Mouse (Mus musculus): ENCODE measurements at regions not wholly inside any gene's neighbourhood (a gene's known extent, or its start where the extent isn't known, plus 50 kb on each side); places are given as distances from the start of the nearest gene placed in this dataset.

DNA sequence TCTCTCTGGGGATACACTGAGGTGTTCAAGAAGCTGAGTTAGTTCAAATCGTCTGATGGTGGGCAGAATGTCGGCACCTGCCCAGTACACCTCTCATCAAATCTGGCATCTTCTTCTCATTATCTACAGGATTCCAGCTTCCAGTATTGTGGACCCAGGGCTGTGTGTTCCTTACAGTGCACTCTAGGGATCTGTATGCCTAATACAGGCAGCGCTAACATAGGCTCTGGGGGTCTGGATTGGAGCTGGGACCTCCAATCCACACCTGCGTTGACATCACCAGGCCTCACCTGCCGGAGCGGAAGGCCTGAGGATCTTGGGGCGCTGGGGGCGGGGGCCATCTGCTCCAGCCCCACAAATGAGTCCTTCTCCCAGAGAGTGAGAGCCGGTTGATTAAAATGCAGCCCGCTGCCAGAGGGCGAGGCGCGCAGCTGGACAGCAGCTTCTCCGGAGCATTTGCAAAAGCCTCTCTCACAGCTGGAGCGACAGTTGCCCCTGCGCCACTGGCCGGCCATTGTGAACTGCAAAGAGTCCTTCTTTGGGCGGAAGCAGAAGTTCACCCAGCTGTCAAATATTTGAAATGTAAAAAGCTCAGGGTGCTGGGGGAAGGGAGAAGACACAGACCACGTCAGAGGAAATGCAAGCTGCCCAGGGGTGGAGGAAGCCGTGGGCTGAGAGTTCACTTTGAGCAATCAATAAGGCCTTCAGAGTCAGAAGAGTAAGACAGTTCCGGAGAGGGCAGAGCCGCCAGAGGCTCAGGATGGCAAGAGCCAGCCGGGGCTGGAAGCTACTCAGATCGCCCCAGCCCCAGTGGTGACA, 347.0 kb downstream of the Rnf144a start:
- DNase-seq (ENCODE audit: low spot score) (peak; percentile 49), ATAC-seq (peak; percentile 66)
- Histone ChIP-seq H3K9me3 (ENCODE audit: low read length) (no peaks in the 10 kb centered on the region), H3K4me3 (ENCODE audit: low read depth, low read length) (no peak overlapping the region), H3K4me2 (replicated peaks; ENCODE audit: low read depth, low read length) (peak overlapping the region; percentile 40), H3K36me3 (ENCODE audit: insufficient read depth, low read length) (no peaks in the 10 kb centered on the region), H3K4me1 (ENCODE audit: insufficient read depth, low read depth, low read length) (peaks cover 5% of the 10 kb centered on the region; the same call in 1 of the 2 replicates), H3K27ac (ENCODE audit: low read length) (no peak overlapping the region), H3K9ac (replicated peaks; ENCODE audit: low read depth) (no peak overlapping the region), H3K27me3 (replicated peaks; ENCODE audit: insufficient read depth, low read length) (no peaks in the 10 kb centered on the region)
- TF ChIP-seq EP300 (IDR thresholded peaks at IDR 0.05) (no peak), CTCF (IDR thresholded peaks at IDR 0.05) (0 out of 2 replicates have a peak, but pooled peaks have one; percentile 3)
- 9% methylated on average over 24 of the region's 24 CpGs for WGBS

DNA sequence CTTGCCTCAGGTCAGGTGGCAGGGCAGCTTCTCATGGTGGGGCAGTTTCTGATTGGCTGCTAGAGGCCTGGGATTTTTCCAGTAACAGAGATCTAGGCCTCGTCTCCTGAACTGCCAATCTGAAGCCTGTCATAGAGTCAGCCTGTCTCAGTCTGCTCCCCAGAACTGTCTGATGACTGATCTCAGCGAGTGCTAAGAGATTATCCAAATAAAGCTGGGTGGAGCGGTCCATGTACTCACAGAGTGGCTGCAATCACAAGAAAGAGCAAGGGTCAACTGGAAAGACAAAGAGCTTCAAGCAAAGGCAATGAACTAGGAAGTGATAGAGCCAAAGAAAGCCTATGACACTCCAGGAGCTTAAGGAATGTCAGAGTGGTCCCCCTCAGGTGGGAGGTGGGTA, 354.7 kb downstream of the Rnf144a start:
- no peak overlapping the region for H3K4me2 ChIP-seq (replicated peaks; ENCODE audit: low read depth, low read length)
- H3K9me3 ChIP-seq (ENCODE audit: low read length): no peaks in the 10 kb centered on the region
- no peak for DNase-seq (ENCODE audit: low spot score)
- H3K4me3 ChIP-seq (ENCODE audit: low read depth, low read length): no peak overlapping the region
- no peaks in the 10 kb centered on the region for H3K36me3 ChIP-seq (ENCODE audit: insufficient read depth, low read length)
- H3K27ac ChIP-seq (ENCODE audit: low read length): no peak overlapping the region
- H3K27me3 ChIP-seq (replicated peaks; ENCODE audit: insufficient read depth, low read length): no peaks in the 10 kb centered on the region
- TF ChIP-seq CTCF (IDR thresholded peaks at IDR 0.05) (no peak), EP300 (IDR thresholded peaks at IDR 0.05) (no peak)
- no peak overlapping the region for H3K9ac ChIP-seq (replicated peaks; ENCODE audit: low read depth)
- H3K4me1 ChIP-seq (ENCODE audit: insufficient read depth, low read depth, low read length): no peaks in the 10 kb centered on the region
- 26% methylated on average over 3 of the region's 3 CpGs for WGBS
- ATAC-seq: no peak

DNA sequence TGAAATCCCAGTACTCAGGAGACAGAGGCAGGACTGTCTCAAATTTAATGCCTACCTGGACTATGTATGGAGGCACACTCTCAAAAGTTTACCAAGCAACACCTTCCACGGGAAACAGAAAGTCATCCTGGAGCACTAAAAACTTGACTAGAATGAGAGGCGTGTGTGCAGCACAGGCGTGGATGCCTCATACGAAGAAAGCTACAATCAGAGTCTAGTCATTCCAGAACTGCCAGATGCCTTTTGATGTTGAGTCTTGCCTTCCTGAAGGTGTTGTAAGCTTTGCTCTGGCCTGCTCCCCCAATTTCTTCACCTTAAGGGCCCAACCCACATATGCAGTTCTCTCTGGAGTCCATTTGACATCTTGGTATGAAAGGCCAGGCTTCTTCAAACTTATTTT, 356.0 kb downstream of the Rnf144a start:
- Histone ChIP-seq H3K36me3 (ENCODE audit: insufficient read depth, low read length) (no peaks in the 10 kb centered on the region), H3K4me1 (ENCODE audit: insufficient read depth, low read depth, low read length) (no peaks in the 10 kb centered on the region), H3K4me2 (replicated peaks; ENCODE audit: low read depth, low read length) (no peak overlapping the region), H3K9ac (replicated peaks; ENCODE audit: low read depth) (no peak overlapping the region), H3K27ac (ENCODE audit: low read length) (no peak overlapping the region), H3K27me3 (replicated peaks; ENCODE audit: insufficient read depth, low read length) (no peaks in the 10 kb centered on the region), H3K9me3 (ENCODE audit: low read length) (no peaks in the 10 kb centered on the region), H3K4me3 (ENCODE audit: low read depth, low read length) (no peak overlapping the region)
- DNase-seq (ENCODE audit: low spot score): no peak
- TF ChIP-seq CTCF (IDR thresholded peaks at IDR 0.05) (no peak), EP300 (IDR thresholded peaks at IDR 0.05) (no peak)
- no peak for ATAC-seq
- WGBS: 90% methylated on average over 4 of the region's 4 CpGs

DNA sequence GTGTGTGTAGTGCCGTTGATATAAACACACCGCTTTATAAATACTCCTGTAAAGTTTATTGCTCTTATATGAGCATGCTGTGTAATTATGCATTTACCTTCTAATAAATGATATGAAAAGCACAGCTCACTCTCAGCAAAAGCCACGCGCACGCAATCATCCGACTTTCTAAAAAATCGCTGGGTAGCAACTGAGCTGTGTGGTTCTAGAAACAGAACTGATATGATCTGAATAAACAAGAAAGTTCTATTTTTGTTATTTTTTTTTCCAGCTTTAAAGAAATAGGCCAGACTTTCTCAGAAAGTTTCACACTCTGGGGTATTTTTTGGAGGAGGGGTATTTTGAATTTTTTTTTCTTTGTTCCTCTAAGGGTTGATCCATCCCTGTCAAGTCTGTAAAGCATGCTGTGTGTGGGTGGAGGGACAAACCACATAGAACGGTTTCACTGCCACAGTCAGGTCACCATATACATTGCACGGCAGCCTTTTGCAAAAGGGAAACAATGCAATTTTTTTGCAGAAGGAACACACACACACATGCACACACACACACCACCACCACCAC, 357.5 kb downstream of the Rnf144a start:
- H3K9me3 ChIP-seq (ENCODE audit: low read length): no peaks in the 10 kb centered on the region
- no peak overlapping the region for H3K27ac ChIP-seq (ENCODE audit: low read length)
- no peaks in the 10 kb centered on the region for H3K4me1 ChIP-seq (ENCODE audit: insufficient read depth, low read depth, low read length)
- no peak overlapping the region for H3K4me3 ChIP-seq (ENCODE audit: low read depth, low read length)
- WGBS: 79% methylated on average over 9 of the region's 9 CpGs
- no peaks in the 10 kb centered on the region for H3K36me3 ChIP-seq (ENCODE audit: insufficient read depth, low read length)
- H3K9ac ChIP-seq (replicated peaks; ENCODE audit: low read depth): no peak overlapping the region
- no peaks in the 10 kb centered on the region for H3K27me3 ChIP-seq (replicated peaks; ENCODE audit: insufficient read depth, low read length)
- no peak for TF ChIP-seq CTCF (IDR thresholded peaks at IDR 0.05)
- TF ChIP-seq EP300 (IDR thresholded peaks at IDR 0.05): no peak
- ATAC-seq (no peak), DNase-seq (ENCODE audit: low spot score) (no peak)
- no peak overlapping the region for H3K4me2 ChIP-seq (replicated peaks; ENCODE audit: low read depth, low read length)

DNA sequence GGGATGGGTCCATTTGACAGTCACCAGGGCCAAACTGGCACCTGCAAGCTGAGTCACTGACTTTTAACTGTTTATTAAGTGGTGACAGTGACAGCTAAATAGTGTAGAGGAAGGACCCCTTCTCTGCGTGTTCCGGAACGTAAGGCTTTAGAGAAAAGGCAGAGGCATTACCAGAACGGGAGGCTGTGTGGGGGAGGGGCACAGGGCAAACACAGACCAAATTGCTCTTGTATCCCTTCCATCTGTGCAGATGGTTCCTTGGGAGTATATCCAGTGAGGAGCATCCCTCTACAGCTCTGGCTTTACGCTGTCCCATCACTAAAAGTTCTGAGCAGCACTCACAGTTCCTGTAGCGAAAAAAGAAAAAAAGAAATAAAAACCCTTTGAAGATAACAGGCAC, 368.1 kb downstream of the Rnf144a start:
- no peak overlapping the region for H3K27ac ChIP-seq (ENCODE audit: low read length)
- H3K4me2 ChIP-seq (replicated peaks; ENCODE audit: low read depth, low read length): no peak overlapping the region
- no peak for DNase-seq (ENCODE audit: low spot score)
- no peak overlapping the region for H3K9ac ChIP-seq (replicated peaks; ENCODE audit: low read depth)
- no peak for ATAC-seq
- no peaks in the 10 kb centered on the region for H3K4me1 ChIP-seq (ENCODE audit: insufficient read depth, low read depth, low read length)
- no peaks in the 10 kb centered on the region for H3K27me3 ChIP-seq (replicated peaks; ENCODE audit: insufficient read depth, low read length)
- H3K9me3 ChIP-seq (ENCODE audit: low read length): no peaks in the 10 kb centered on the region
- H3K4me3 ChIP-seq (ENCODE audit: low read depth, low read length): no peak overlapping the region
- TF ChIP-seq CTCF (IDR thresholded peaks at IDR 0.05) (no peak), EP300 (IDR thresholded peaks at IDR 0.05) (no peak)
- WGBS: 76% methylated on average over 6 of the region's 6 CpGs
- no peaks in the 10 kb centered on the region for H3K36me3 ChIP-seq (ENCODE audit: insufficient read depth, low read length)

GRCm38 (mm10) chr12:26045321-26045720, 369.7 kb downstream of the Rnf144a start:
- Histone ChIP-seq H3K9ac (replicated peaks; ENCODE audit: low read depth) (no peak overlapping the region), H3K36me3 (ENCODE audit: insufficient read depth, low read length) (no peaks in the 10 kb centered on the region), H3K9me3 (ENCODE audit: low read length) (no peaks in the 10 kb centered on the region), H3K4me2 (replicated peaks; ENCODE audit: low read depth, low read length) (no peak overlapping the region), H3K27me3 (replicated peaks; ENCODE audit: insufficient read depth, low read length) (no peaks in the 10 kb centered on the region), H3K27ac (ENCODE audit: low read length) (no peak overlapping the region), H3K4me3 (ENCODE audit: low read depth, low read length) (no peak overlapping the region), H3K4me1 (ENCODE audit: insufficient read depth, low read depth, low read length) (no peaks in the 10 kb centered on the region)
- peak; percentile 38 for DNase-seq (ENCODE audit: low spot score)
- peak; percentile 28; the same call in 1 of the 2 replicates for ATAC-seq
- WGBS: 47% methylated on average over 1 of the region's 1 CpGs
- TF ChIP-seq CTCF (IDR thresholded peaks at IDR 0.05) (no peak), EP300 (IDR thresholded peaks at IDR 0.05) (no peak)

Measured in lung, postnatal 0 days (tissue).